Mouse (Mus musculus): ENCODE data around the gene Atp5b. TPM values are rescaled to one million over a fixed set of nuclear protein-coding genes. Genes with fewer than 3 reads are reported as not detected.
A peak's percentile ranks its signal among the peaks of the same experiment; 100 is the strongest.
"Not testable (repeated sequence)": the region's sequence is repeated elsewhere in the genome, so short reads cannot be mapped to it uniquely, and the experiment has no call there.

Atp5b gene
- 1,000 to 10,000 TPM; 3,585 to 4,036 TPM for total RNA-seq (2021)
- long read RNA-seq, experiment 1, transcript Atp5b-201 (10 exons, 1,916 nt) = major isoform, 3,951 of 4,800 reads
- long read RNA-seq, experiment 1, transcript Atp5b-205 (5 exons, 1,131 nt) = minor isoform, 8 of 4,800 reads
- long read RNA-seq, experiment 1, partial matches to known transcripts = 788 of 4,800 reads
- long read RNA-seq, experiment 1, other reads (novel, unspliced or antisense) = 52 of 4,800 reads
- long read RNA-seq, experiment 2, transcript Atp5b-201 (10 exons, 1,916 nt) = major isoform, 4,513 of 5,351 reads
- long read RNA-seq, experiment 2, partial matches to known transcripts = 805 of 5,351 reads
- long read RNA-seq, experiment 2, other reads (novel, unspliced or antisense) = 29 of 5,351 reads

DNA sequence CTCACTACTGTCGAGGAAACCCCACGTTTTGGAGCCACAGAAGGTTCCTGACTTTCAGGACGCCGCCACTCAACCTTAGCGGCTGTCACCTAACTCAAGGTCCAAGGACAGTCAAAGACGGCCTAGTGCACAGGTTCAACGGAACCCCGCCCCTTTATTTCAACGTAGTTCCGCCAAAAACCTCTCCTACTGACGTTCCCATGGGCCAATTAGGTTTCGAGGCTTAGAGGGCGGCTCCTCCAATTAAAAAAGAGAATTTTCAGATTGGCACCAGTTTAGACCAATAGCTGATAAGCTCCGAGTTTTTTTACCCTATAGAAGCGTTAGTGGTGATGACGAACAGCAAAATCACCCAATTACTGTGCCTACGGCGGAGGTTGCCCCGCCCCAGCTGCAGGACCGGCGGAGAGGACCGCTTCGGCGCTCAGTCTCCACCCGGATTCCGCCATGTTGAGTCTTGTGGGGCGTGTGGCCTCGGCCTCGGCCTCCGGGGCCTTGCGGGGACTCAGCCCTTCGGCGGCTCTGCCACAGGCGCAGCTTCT lies at the start of gene Atp5b:
Gene Atp5b (plus strand): TSS at position 394 of the 542 bp plus-strand sequence.
- peak; percentile 92 for DNase-seq

DNA sequence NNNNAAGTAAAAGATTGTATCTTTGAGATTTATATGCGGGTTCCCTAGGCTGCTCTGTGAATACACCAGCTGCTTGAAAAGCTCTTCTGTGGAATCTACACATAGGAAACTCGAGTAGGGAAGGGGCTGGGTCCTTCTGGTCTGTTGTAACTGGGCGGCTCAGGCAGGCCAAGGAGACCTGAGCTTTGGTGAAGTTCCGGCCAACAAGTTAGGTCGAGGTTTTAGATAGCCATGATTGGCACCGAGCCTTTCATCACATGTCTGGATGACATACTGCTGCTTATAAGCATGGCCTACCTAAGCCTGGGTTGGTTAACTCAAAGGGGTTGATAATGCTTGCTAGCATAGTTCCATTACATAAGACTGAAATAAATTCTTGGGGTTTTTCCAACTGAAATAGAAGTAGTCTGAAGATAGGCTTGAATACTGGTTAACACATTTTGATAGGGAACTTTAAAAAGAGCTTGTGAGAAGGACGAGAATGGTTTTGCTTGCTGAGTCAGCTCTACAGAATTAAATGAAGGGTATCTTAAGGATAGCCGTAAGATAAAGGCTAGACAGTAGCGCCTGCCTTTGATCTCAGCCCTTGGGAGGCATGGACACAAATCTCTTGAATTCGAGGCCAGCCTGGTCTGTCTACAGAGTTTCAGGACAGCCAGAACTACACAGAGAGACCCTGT lies 46.2 kb upstream of the Atp5b start:
- DNase-seq = peak; percentile 54

DNA sequence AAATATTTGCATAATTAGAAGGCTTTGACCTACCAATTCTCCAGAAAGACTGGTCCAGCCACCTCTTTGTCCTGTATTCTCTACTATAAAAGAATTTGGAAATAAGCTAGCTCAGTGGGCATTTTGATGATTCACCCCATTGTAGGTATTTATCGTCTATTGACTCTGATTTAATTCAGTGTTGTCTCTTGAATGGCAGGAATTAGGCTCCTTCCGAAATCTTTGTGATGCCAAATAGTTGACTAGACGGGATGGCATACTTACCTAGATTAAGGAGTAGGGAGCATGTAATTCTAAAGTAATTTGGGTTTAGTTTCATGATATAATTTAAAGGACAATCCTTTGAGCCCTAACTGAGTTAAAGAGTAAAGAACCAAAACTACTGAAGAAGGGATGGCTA lies 45.2 kb upstream of the Atp5b start:
- DNase-seq = no peak

DNA sequence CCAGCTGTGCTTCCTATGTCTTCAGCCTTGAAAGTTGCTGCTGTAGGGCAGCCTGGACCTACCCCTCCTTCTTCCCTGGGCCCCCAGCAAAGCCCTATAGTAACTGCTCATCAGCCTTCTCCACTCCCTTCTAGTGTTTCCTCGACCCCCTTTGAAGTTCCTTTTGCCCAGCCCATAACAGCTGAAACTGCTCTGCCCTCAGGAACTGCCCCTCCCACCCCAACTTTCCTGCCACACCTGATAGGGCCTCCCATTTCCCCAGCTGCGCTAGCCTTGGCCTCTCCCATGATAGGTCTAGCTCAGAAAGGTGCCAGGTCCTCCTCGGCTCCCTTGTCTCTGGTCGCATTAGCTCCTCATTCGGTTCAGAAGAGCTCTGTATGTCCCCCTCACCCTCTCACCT lies 43.9 kb upstream of the Atp5b start:
- DNase-seq = no peak

DNA sequence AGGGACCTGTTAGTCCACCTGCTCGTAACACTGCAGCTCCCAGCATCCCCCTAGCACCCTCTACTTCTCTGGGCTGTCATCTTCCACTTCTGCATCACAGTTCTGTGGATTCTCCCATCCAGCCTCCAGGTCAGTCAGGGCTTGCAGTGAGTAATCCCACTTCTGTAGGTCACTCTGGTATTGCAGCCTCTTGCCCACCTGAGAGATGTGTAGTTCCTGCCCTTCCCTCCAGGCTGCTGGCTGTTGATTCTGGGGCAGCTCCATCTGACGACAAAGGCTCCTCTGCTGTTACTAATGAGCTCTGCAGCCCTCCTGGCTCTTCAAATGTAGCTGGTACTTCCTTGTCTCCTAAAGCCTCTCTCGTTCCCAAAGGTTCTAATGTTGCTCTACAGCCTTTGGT lies 43.2 kb upstream of the Atp5b start:
- no peak for DNase-seq

DNA sequence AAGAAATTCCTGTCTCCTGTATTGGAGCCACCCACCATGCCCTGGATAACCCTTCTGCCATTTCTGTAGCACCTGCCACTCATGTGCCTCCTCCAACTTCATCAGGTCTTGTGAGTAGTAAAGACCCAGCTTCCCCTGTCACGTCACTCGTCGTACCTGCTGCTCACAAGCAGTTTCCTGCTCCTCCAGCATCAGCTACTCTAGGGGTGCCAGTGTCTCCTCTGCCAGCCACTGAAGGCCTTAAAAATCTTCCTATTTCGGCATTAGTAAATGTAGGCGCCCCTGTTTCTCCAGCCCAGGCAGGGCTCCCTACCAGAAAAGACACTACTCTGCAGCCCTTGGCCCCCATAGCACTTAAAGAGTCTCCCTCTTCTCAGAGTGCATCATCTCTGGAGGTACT lies 42.8 kb upstream of the Atp5b start:
- DNase-seq = no peak

DNA sequence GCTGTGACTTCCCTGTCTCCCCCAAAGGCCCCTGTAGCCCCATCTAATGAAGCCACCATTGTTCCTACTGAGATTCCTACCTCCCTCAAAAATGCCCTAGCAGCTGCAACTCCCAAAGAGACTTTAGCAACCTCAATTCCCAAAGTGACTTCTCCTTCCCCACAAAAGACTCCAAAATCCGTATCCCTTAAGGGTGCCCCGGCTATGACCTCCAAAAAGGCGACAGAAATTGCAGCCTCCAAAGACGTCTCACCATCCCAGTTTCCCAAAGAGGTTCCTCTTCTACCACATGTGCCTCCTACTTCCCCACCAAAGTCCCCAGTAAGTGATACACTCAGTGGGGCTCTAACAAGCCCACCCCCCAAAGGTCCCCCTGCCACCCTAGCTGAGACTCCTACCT lies 41.4 kb upstream of the Atp5b start:
- no peak for DNase-seq

DNA sequence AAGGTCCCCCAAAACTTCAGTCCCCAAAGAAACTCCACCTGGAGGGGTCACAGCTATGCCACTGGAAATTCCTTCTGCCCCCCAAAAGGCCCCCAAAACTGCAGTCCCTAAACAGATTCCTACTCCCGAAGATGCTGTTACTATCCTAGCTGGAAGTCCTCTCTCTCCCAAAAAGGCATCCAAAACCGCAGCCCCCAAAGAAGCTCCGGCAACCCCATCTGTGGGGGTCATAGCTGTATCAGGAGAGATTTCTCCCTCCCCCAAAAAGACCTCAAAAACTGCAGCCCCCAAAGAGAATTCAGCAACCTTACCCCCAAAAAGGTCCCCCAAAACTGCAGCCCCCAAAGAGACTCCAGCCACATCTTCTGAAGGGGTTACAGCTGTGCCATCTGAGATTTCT lies 40.6 kb upstream of the Atp5b start:
- no peak for DNase-seq

DNA sequence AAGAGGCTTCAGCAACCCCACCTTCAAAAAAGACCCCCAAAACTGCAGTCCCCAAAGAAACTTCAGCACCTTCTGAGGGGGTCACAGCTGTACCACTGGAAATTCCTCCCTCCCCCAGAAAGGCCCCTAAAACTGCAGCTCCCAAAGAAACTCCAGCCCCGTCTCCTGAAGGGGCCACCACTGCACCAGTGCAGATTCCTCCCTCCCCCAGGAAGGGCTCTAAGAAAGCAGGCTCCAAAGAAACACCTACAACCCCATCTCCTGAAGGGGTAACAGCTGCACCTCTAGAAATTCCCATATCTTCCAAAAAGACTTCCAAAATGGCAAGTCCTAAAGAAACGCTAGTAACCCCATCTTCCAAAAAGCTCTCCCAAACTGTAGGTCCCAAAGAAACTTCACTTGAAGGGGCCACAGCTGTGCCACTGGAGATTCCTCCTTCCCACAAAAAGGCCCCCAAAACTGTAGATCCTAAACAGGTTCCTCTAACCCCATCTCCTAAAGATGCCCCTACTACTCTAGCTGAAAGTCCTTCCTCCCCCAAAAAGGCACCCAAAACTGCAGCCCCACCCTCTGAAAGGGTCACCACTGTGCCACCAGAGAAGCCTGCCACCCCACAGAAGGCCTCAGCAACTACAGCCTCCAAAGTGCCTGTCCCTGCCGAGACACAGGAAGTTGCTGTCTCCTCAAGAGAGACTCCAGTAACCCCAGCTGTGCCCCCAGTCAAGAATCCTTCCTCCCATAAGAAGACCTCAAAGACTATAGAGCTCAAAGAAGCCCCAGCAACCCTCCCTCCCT lies 39.8 kb upstream of the Atp5b start:
- no peak for DNase-seq

DNA sequence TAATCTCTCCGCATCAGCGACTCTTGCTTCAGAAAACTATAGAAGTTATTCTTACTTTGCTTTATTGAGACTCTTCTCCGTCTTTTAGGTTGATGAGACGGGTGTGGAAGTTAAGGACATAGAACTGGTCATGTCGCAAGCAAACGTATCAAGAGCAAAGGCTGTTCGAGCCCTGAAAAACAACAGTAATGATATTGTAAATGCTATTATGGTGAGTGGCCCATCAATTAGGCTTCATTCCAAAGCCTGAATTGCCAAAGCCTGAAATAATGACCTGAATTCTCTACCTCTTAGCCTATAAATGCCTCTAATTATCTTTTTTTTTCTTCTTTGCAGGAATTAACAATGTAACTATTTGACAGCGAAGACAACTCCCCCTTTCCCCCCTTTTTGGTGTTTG lies 34.9 kb upstream of the Atp5b start:
- DNase-seq = no peak

DNA sequence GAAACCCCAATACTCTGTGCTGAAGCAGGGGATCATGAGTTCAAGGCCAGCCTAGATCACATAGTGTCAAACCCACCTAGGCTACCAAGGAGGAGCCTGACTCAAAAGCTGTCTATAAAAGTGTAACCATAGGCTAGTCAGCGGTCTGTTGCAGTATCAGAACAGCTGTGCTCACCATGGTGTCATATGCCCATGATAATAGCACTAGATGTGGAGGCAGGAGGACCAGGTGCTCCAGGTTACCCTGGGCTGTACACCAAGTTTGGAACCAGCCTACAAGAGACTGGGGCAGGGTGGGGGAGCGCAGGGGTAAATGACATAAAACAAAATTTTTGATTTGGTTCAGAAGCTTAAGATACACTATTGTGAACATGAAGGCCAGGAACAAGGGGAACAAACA lies 33.3 kb upstream of the Atp5b start:
- DNase-seq = no peak

DNA sequence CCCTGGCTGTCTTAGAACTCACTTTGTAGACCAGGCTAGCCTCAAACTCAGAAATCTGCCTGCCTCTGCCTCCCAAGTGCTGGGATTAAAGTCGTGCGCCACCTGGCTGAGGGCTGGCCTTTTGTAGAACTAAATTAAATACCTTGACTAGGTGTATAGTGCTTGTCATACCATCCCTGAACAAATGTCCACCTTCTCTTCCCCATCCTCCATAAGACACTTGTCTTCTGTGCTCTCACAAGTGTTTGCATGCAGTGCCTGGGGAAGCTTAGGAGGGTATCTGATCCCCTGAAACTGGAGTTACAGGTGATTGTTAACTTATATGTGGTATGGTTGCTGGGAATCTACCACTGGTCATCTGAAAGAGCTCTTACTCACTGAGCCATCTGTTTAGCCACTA lies 32.7 kb upstream of the Atp5b start:
- no peak for DNase-seq

DNA sequence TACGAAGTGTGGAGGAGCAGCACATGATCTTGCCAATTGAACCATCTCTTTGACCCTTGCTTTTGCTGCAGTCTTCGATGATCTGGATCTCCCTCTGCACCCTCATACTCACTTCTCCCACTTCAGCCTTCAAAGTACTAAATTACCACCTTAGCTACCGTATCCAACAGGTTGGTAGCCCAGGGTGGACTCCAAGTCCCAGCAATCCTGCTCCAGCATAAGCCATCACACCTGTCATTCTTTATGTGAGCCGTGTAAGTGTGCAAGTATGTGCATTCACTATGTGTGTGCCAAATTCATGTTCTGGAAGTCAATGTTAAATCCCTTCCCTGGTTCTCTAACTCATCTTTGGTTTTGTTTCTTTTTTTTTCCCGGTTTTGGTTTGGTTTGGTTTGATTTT lies 31.5 kb upstream of the Atp5b start:
- no peak for DNase-seq

DNA sequence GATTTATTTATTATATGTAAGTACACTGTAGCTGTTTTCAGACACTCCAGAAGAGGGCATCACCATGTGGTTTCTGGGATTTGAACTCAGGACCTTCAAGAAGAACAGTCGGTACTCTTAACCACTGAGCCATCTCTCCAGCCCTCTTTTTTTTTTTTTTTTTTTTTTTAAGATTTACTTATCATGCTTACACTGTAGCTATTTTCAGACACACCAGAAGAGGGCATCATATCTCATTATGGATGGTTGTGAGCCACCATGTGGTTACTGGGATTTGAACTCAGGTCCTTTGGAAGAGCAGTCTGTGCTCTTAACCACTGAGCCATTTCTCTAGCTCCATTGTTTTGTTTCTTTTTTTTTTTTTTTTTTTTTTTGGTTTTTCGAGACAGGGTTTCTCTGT lies 30.9 kb upstream of the Atp5b start:
- not testable (repeated sequence) for DNase-seq

DNA sequence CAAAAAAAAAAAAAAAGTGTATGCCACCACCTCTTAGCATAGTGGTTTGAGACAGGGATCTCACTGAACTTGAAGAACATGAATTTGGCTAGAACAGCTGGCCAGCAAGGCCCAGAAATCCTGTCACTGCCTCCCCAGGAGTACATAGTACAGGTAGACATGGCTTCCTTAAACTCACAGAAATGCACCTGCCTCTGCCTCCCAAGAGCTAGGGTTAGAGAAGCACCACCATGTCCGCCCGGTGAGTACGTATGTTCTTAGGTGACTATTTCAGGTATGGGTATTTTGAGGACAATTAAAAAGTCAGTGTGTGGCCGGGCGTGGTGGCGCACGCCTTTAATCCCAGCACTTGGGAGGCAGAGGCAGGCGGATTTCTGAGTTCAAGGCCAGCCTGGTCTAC lies 30.1 kb upstream of the Atp5b start:
- DNase-seq = no peak

DNA sequence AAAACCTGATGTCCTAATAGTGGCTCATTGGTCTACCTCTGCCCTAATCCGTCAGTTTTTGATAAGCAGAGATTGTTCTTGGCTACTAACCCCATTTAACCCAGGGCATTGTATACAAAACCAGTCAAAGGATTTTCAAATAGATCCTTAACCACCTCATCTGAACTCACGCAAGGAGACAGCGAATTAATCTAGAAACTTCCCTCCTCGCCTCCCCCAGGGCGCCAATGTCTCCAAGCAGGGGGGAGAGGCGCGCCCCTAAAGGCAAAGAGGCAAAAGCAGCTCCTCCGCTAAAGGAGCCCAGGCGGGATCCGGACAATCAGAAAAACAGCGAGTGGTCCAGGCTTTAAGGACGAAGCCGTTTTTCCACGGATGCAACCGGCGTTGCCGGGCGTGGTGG lies 24.9 kb upstream of the Atp5b start:
- no peak for DNase-seq

DNA sequence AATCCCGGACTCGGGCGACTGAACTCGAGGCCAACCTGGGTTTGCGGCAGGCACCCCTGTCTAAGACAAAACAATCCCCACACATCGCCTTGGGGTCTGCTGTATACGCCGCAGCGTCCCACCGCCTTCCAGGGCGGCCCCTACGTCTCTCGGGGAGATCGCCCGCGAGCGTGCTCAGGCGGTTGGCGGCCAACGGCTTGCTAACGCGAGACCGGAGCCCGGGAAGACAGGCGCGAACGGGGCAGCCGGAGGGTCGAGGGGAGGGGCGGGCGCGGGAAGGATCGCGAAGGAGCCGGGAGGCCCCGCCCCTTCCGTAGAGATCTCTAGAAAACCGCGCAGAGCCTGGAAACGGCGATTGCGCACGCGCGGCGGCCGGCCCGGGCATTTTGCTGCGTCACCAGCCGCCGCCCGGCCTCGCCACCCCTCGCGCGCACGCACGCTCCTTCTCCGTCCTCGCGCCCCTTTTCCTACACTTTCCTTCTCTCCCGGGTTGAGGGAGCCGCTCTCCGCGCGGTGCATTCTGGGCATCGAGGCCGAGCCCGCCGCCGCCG lies 24.4 kb upstream of the Atp5b start, which contains the start of gene Ptges3:
Gene Ptges3 (plus strand): TSS at position 354 of the 551 bp plus-strand sequence.
- DNase-seq = peak; percentile 99

DNA sequence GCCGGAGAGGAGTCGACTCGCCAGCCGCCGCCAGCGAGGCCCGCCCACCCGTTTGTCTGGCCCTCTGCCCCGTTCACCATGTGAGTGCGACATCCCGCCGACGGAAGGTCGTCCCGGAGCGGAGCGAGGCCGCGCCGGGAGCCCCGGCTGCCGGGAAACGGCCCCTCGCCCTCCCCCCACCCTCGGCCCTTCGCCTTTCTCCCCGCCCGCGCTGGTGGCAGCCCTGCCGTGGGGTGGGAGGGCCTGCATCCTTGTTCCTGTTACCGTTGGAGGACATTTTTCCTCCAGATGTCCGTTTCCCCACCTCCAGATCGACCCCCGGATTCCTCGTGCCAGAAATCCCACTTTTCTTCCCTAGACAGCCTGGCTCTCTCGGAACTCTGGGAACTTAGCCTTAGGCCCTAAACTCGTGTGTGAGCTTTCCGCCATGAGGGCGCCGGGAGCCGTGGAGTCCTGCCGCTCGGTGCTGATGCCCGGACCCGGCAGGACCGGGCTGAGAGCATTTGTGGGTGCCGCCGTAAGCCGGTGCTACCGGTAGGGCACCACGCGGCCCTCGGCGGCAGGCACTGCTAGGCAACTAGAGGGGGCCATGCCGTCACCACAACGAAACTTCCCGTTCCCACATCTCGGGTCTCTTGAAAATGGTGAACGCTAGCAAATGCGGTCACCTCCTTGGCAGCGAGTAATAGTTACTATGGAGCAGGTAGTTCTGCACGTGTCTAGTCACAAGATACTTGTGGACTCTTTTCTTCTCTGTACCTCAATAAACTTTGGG lies 23.7 kb upstream of the Atp5b start:
- peak; percentile 49 for DNase-seq

DNA sequence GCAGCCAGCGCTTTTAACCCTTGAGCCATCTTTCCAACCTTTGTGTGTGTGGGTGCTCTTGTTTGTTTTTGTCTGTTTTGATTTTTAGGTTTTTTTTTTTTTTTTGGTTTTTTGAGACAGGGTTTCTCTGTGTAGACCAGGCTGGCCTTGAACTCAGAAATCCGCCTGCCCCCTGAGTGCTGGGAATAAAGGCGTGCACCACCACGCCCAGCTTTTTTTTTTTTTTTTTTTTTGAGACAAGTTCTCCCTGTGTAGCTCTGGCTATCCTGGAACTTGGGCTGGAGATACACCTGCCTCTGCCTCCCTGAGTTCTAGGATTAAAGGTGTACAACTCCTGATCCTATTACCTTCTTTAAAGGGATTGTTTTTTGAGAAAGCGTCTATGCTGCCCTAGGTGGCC lies 22.0 kb upstream of the Atp5b start:
- no peak for DNase-seq

DNA sequence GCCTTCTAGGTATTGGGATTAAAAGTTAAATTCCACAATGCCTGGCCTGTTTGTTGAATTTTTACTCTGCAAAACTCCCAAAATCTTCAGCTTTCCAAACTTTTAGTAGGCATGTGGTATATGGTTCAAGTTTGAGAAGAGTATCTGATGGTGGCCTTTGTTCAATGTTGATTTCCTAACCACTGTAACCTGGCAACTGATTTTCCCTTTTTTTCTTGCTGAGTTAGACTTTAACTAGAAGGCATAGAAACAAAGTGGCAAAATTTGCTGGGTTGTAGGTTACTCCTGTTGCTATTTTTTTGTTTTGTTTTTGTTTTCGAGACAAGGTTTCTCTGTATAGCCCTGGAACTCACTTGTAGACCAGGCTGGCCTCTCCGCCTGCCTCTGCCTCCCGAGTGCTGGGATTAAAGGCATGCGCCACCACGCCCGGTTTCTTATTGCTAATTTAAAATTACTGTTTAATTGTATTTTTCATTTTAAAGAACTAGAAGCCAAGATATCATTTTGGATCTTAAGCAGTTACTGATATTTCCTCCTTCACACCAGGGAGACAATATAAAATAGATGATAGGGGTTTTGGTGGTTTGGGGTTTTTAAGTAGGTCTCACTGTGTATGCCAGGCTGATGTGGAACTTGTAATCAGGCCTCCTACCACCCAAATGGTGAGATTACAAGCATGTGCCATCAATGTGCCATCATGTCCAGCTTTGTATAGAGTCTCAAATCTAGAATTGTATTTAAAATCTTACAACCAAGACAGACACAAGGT lies 20.7 kb upstream of the Atp5b start:
- no peak for DNase-seq

DNA sequence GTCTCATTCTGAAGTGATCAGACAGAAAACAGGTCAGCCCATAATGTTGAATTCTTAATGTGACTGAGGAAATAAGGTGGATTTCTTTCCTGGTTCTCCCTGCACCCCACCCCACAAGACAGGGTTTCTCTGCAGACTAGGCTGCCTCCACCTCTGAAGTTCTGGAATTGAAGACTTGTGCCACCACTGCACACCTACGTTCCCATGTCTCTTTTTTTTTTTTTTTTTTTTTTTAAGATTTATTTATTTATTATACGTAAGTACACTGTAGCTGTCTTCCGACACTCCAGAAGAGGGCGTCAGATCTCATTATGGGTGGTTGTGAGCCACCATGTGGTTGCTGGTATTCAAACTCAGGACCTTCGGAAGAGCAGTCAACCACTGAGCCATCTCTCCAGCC lies 17.0 kb upstream of the Atp5b start:
- DNase-seq = no peak
